Mouse (Mus musculus) forebrain, embryonic 16.5 days (tissue): ENCODE data around the gene Slc7a1. TPM values are rescaled to one million over a fixed set of nuclear protein-coding genes. Genes with fewer than 3 reads are reported as not detected.

Experiments
- ATAC-seq: fragments of 200-750 bp; cut with Nextera tagmentation; 2 replicates; pipeline ENCODE4 v1.8.0; 2017; ENCODE audit warnings: mild to moderate bottlenecking, moderate library complexity
- H3K27ac ChIP-seq: fragments of 300-500 bp; sonication (generic); 2 replicates; pipeline ENCODE4 v1.5.1; 2014; ENCODE audit warnings: low read length, control low read depth
- H3K27me3 ChIP-seq: fragments of 300-500 bp; sonication (generic); replicated peaks from 2 replicates; pipeline ENCODE4 v1.6.1; 2014; ENCODE audit warnings: low read length; ENCODE audit not compliant: control insufficient read depth, insufficient read depth
- H3K36me3 ChIP-seq: fragments of 300-500 bp; sonication (generic); 2 replicates; pipeline ENCODE4 v1.6.1; 2014; ENCODE audit not compliant: control insufficient read depth, insufficient read depth
- H3K4me1 ChIP-seq: fragments of 300-500 bp; sonication (generic); replicated peaks from 2 replicates; pipeline ENCODE4 v1.6.1; 2014; ENCODE audit warnings: low read length; ENCODE audit not compliant: control insufficient read depth, insufficient read depth
- H3K4me2 ChIP-seq: fragments of 300-500 bp; sonication (generic); 2 replicates; pipeline ENCODE4 v1.6.1; 2014; ENCODE audit warnings: mild to moderate bottlenecking, low read length, control low read depth
- H3K4me3 ChIP-seq: fragments of 300-500 bp; sonication (generic); replicated peaks from 2 replicates; pipeline ENCODE4 v1.5.1; 2014; ENCODE audit warnings: mild to moderate bottlenecking, low read length, control low read depth
- H3K9ac ChIP-seq: fragments of 300-500 bp; sonication (generic); replicated peaks from 2 replicates; pipeline ENCODE4 v1.6.1; 2014; ENCODE audit warnings: low read depth, low read length, control low read depth
- H3K9me3 ChIP-seq: fragments of 300-500 bp; sonication (generic); 2 replicates; pipeline ENCODE4 v1.6.1; 2016; ENCODE audit warnings: low read length; ENCODE audit not compliant: control insufficient read depth
- WGBS: fragments of 180-500 bp; shearing (Covaris S2); extraction: QIAGEN DNeasy Blood & Tissue Kit; methylation state at CpG from one replicate; pipeline ENCODE4 v1.1.7; 2014; 5-methylcytosine and 5-hydroxymethylcytosine counted together
- polyA plus RNA-seq: library from polyadenylated mRNA; unstranded; fragments of >200 nt; fragmentation: Nextera tagmentation; extraction: Ambion mirVana; gene quantifications from 2 replicates; pipeline ENCODE4 v1.2.1, GENCODE M21; 2015

The Slc7a1 gene
- polyA plus RNA-seq, 1 experiment from 2014 or later, result 42.6 TPM

DNA sequence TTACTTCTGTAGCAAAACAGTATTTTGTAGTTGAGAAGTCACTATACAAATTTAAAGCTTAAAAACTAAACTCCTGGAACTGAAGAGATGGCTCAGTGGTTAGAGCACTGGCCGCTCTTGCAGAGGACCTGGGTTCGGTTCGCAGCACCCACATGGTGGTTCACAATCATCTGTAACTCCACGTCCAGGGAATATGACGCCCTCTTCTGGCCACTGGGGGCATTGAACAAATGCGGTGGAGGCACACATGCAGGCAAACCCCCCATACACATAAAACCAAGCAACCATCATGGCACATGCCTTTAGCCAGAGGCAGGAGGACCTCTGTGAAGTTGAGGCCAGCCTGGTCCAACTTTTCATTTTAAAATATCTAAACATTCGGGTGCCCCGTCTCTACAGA, 23.3 kb downstream of the Slc7a1 start:
- no peaks in the 10 kb centered on the region for H3K4me1 ChIP-seq
- no peak overlapping the region for H3K9ac ChIP-seq
- no peaks in the 10 kb centered on the region for H3K36me3 ChIP-seq
- ATAC-seq, result no peak
- no peaks in the 10 kb centered on the region for H3K9me3 ChIP-seq
- H3K4me2 ChIP-seq, result no peak overlapping the region
- H3K27ac ChIP-seq, result no peak overlapping the region
- no peaks in the 10 kb centered on the region for H3K27me3 ChIP-seq
- no peak overlapping the region for H3K4me3 ChIP-seq
- WGBS, result 95% methylated on average over 8 of the region's 8 CpGs

DNA sequence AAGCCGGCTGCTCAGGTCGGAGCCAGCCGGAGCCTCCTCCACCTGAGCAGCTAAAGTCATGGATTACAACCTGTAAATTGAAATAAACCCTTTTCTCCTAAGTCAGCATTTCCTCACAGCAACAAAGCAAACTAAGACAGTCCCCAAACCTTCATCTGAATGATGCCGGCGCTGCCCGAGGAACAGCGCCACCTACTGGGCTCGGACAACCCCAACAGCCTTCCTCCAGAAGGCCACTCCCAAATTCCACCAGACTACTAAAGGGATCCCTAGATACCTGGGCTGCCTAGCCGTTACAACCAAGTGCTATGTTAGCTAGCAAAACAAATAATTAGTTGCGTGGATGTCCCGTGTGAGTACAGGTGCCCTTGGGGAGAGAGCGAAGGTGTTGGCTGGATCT, 24.2 kb downstream of the Slc7a1 start:
- Histone ChIP-seq H3K9me3 (no peaks in the 10 kb centered on the region), H3K4me1 (no peaks in the 10 kb centered on the region), H3K27ac (no peak overlapping the region), H3K27me3 (no peaks in the 10 kb centered on the region), H3K4me3 (no peak overlapping the region), H3K4me2 (no peak overlapping the region), H3K9ac (no peak overlapping the region), H3K36me3 (no peaks in the 10 kb centered on the region)
- ATAC-seq, result no peak
- 79% methylated on average over 12 of the region's 12 CpGs for WGBS

DNA sequence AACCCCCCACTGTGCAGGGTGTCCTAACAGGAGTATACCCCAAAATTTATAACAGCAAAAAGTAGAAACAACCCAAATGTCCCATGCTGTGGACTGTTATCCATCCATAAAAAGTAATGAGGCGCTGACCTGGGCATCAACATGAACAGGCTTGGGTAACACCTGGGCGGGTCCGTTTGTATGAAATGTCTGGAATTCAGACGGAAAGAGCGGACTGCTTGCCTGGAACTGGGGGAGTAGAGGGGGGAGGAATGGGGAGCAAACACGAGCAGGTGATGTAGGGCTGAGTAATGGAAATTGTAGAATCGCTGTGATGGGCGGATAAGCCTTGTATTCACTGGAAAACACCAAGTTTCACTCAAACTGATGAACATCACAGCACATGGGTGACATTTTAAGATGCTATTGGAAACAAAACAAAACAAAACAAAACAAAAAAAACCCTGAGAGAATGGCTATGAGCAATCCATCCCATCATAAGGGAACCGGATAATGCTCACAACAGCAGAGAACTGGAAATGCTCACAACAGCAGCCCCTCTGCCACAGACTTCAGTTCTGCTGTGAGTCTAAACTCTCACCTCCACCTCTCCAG, 26.5 kb downstream of the Slc7a1 start:
- 90% methylated on average over 9 of the region's 9 CpGs for WGBS
- Histone ChIP-seq H3K27ac (no peak overlapping the region), H3K4me2 (no peak overlapping the region), H3K9me3 (no peaks in the 10 kb centered on the region), H3K4me3 (no peak overlapping the region), H3K36me3 (no peaks in the 10 kb centered on the region), H3K27me3 (no peaks in the 10 kb centered on the region), H3K4me1 (no peaks in the 10 kb centered on the region), H3K9ac (no peak overlapping the region)
- ATAC-seq, result no peak

DNA sequence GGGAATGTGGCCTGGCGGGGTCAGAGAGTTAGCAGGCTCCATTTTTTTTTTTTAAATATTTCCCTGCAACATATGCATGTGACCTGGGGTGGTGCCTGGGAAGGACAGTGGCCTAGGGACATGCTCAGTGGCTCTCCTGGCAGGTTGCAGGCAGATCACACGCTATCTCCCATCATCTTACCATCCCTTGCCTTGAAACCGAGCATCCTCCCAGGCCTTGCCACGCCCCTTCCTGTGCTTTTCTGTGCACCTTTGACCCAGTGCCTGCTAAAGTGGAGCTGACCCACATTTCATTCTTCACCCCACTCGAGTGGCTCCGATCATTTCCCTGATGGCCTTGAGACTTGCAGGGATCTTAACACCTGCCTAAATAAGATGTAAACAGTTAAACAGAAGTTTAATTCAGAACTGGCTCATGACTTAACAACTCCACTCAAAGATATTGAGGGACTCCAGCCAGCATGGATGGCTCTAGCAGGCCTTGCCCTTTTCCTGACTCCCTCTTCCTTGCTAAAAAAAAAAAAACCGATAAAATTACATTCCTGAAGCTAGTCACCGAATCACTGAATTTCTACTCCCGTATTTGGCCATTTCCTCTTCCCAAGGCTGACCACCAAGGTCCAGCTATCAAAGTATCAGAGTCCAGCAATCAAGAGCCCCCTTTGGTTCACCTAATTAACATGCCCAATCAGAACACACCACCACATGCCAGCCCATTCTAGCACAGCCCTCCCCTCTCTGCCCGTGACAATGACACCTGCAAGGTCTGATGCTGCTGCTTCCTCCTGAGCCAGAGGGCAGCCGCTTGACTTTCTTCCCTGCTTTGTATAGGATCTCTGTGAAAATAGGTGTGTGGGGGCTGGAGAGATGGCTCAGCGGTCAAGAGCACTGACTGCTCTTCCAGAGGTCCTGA, 27.4 kb downstream of the Slc7a1 start:
- no peak for ATAC-seq
- Histone ChIP-seq H3K27me3 (no peaks in the 10 kb centered on the region), H3K4me2 (no peak overlapping the region), H3K4me3 (no peak overlapping the region), H3K9ac (no peak overlapping the region), H3K9me3 (no peaks in the 10 kb centered on the region), H3K27ac (no peak overlapping the region), H3K36me3 (no peaks in the 10 kb centered on the region), H3K4me1 (no peaks in the 10 kb centered on the region)
- 95% methylated on average over 12 of the region's 12 CpGs for WGBS

DNA sequence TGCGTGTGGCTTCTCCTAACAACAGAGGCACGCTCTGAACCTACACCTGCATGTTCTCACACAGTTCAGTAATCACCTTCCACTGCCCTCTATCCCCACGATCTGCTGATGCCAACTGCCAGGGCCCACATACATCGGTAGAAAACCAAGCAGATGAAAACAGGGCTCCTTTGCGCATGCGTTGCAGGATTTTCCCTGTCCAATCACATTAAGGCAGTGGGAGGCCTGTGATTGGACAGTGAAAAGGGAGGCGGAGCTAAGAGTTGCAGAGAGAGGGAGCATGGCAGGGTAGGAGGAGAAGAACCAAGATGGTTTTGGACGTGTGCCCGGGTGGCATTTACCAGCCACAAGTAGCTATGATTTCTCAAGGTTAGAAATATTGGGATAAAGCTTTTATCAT, 28.3 kb downstream of the Slc7a1 start:
- no peaks in the 10 kb centered on the region for H3K36me3 ChIP-seq
- H3K4me3 ChIP-seq, result no peak overlapping the region
- no peaks in the 10 kb centered on the region for H3K4me1 ChIP-seq
- no peaks in the 10 kb centered on the region for H3K27me3 ChIP-seq
- WGBS, result 94% methylated on average over 9 of the region's 9 CpGs
- H3K9ac ChIP-seq, result no peak overlapping the region
- ATAC-seq, result no peak
- no peak overlapping the region for H3K27ac ChIP-seq
- H3K4me2 ChIP-seq, result no peak overlapping the region
- no peaks in the 10 kb centered on the region for H3K9me3 ChIP-seq

DNA sequence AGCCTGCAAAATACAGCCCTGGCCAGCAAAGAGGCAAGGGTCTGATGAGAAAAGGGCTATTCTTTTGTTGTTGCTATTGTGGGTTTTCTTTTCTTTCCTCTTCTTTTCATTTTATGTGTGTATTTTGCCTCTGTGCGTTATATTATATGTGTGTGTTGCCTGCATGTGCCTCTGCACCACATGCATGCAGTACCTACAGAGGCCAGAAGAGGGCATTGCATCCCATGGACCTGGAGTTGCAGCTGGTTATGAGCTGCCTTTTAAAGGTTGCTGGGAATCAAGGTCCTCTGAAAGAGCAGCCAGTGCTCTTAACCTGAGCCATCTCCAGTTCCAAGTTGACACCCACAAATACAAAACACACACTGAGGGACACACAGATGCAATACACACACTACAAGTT, 29.1 kb downstream of the Slc7a1 start:
- H3K4me2 ChIP-seq, result no peak overlapping the region
- no peak overlapping the region for H3K27ac ChIP-seq
- H3K36me3 ChIP-seq, result no peaks in the 10 kb centered on the region
- no peak overlapping the region for H3K4me3 ChIP-seq
- H3K27me3 ChIP-seq, result no peaks in the 10 kb centered on the region
- H3K9ac ChIP-seq, result no peak overlapping the region
- no peak for ATAC-seq
- no peaks in the 10 kb centered on the region for H3K9me3 ChIP-seq
- 81% methylated on average over 1 of the region's 1 CpGs for WGBS
- no peaks in the 10 kb centered on the region for H3K4me1 ChIP-seq

DNA sequence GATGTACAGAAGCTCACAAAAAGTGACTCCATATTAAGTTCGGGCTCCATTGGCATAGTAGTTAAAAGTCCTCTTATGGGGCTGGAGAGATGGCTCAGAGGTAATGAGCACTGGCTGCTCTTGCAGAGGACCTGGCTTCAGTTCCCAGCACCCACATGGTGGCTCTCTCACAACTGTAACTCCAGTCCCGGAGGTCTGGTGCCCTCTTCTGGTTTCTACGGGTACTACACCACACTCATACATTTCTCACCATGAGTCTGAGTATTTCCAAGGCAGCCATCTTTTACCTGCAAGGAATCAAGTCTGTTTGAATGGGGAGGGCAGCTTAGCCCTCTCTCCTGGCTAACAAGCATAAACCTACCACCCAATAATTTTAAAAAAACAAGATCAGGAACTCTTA, 30.5 kb downstream of the Slc7a1 start:
- H3K9me3 ChIP-seq, result no peaks in the 10 kb centered on the region
- no peaks in the 10 kb centered on the region for H3K36me3 ChIP-seq
- WGBS, result 97% methylated on average over 3 of the region's 3 CpGs
- H3K4me2 ChIP-seq, result no peak overlapping the region
- H3K4me1 ChIP-seq, result no peaks in the 10 kb centered on the region
- H3K9ac ChIP-seq, result no peak overlapping the region
- H3K4me3 ChIP-seq, result no peak overlapping the region
- ATAC-seq, result no peak
- H3K27ac ChIP-seq, result no peak overlapping the region
- no peaks in the 10 kb centered on the region for H3K27me3 ChIP-seq

DNA sequence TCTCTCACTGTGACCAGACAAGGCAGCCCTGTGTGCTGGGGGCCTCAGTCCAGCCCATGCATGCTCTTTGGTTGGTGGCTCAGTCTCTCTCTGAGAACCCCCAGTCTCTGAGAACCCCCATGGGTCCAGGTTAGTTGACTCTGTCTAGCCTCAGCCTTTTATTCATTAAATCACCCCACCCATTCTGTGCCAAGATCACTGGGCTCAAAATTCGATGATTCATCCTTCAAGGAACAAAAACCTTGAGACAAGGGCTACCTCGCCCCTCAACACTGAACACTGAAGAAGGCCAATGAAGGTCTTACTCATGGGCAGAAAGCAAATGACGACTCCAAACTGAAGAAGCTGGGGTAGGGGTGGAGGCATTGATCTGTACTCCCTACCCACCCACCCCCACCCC, 31.9 kb downstream of the Slc7a1 start:
- no peaks in the 10 kb centered on the region for H3K27me3 ChIP-seq
- no peak overlapping the region for H3K4me2 ChIP-seq
- no peak overlapping the region for H3K4me3 ChIP-seq
- H3K27ac ChIP-seq, result no peak overlapping the region
- 88% methylated on average over 3 of the region's 3 CpGs for WGBS
- H3K9ac ChIP-seq, result no peak overlapping the region
- no peaks in the 10 kb centered on the region for H3K4me1 ChIP-seq
- no peaks in the 10 kb centered on the region for H3K9me3 ChIP-seq
- no peak for ATAC-seq
- H3K36me3 ChIP-seq, result no peaks in the 10 kb centered on the region

DNA sequence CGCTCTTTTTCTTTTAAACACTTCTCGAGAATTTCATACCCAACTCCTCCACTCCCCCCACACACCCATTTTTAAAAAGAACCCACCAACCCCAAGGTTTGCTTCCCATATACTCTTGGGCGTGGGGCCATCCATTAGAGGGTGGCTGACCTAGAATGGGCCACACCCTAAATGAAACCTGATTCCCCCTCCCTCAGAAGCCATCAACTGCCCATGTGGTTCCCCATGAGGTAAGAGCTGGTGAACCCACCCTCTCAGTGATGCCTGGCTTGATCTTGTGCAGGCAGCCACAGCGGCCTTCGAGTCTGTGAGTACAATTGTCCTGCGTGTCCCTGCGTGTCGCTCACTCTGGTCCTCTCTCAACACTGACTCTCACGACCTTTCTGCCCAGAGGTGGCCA, 33.2 kb downstream of the Slc7a1 start:
- 94% methylated on average over 9 of the region's 9 CpGs for WGBS
- Histone ChIP-seq H3K9ac (no peak overlapping the region), H3K27ac (no peak overlapping the region), H3K4me2 (no peak overlapping the region), H3K9me3 (no peaks in the 10 kb centered on the region), H3K4me3 (no peak overlapping the region), H3K36me3 (no peaks in the 10 kb centered on the region), H3K4me1 (no peaks in the 10 kb centered on the region), H3K27me3 (no peaks in the 10 kb centered on the region)
- no peak for ATAC-seq
